Mouse (Mus musculus) kidney, embryonic 15.5 days (tissue): ENCODE results near the gene Slc10a6. TPM values are rescaled to one million over a fixed set of nuclear protein-coding genes. Genes with fewer than 3 reads are reported as not detected.

ENCODE experiments used
- ATAC-seq: fragments of 200-750 bp; cut with Nextera tagmentation; replicated peaks from 2 replicates; pipeline ENCODE4 v1.8.0; 2017; ENCODE audit warnings: moderate TSS enrichment; ENCODE audit not compliant: low FRiP score
- H3K27ac ChIP-seq: fragments of 300-500 bp; sonication (generic); 2 replicates; pipeline ENCODE4 v1.5.1; 2015; ENCODE audit warnings: mild to moderate bottlenecking, inconsistent platforms
- H3K27me3 ChIP-seq: fragments of 300-500 bp; sonication (generic); 2 replicates; pipeline ENCODE4 v1.6.1; 2015; ENCODE audit warnings: inconsistent platforms
- H3K36me3 ChIP-seq: fragments of 300-500 bp; sonication (generic); 2 replicates; pipeline ENCODE4 v1.6.1; 2015; ENCODE audit warnings: inconsistent platforms
- H3K4me1 ChIP-seq: fragments of 300-500 bp; sonication (generic); 2 replicates; pipeline ENCODE4 v1.6.1; 2015; ENCODE audit warnings: inconsistent platforms
- H3K4me2 ChIP-seq: fragments of 300-500 bp; sonication (generic); 2 replicates; pipeline ENCODE4 v1.6.1; 2015; ENCODE audit warnings: moderate library complexity, mild to moderate bottlenecking, inconsistent platforms
- H3K4me3 ChIP-seq: fragments of 300-500 bp; sonication (generic); replicated peaks from 2 replicates; pipeline ENCODE4 v1.5.1; 2015; ENCODE audit warnings: mild to moderate bottlenecking, inconsistent platforms
- H3K9ac ChIP-seq: fragments of 300-500 bp; sonication (generic); 2 replicates; pipeline ENCODE4 v1.6.1; 2015; ENCODE audit warnings: mild to moderate bottlenecking, inconsistent platforms
- H3K9me3 ChIP-seq: fragments of 300-500 bp; sonication (generic); replicated peaks from 2 replicates; pipeline ENCODE4 v1.6.1; 2016; ENCODE audit warnings: inconsistent platforms
- WGBS: fragments of 180-500 bp; shearing (Covaris S2); methylation state at CpG from one replicate; pipeline ENCODE4 v1.1.7; 2015; ENCODE audit warnings: mixed read lengths; 5-methylcytosine and 5-hydroxymethylcytosine counted together
- polyA plus RNA-seq: library from polyadenylated mRNA; unstranded; fragments of >200 nt; fragmentation: Nextera tagmentation; extraction: Ambion mirVana; gene quantifications from 2 replicates; pipeline ENCODE4 v1.2.1, GENCODE M21; 2015

The Slc10a6 gene
- polyA plus RNA-seq, 1 experiment from 2014 or later = 0.32 TPM

GRCm38 (mm10) chr5:103612316-103612715, 16.9 kb downstream of the Slc10a6 start:
- H3K4me1 ChIP-seq = no peaks in the 10 kb centered on the region
- H3K4me3 ChIP-seq = no peak overlapping the region
- H3K4me2 ChIP-seq = no peak overlapping the region
- no peak overlapping the region for H3K27ac ChIP-seq
- no peak for ATAC-seq
- no peaks in the 10 kb centered on the region for H3K36me3 ChIP-seq
- no peaks in the 10 kb centered on the region for H3K27me3 ChIP-seq
- H3K9ac ChIP-seq = no peak overlapping the region
- H3K9me3 ChIP-seq = no peaks in the 10 kb centered on the region
- 87% methylated on average over 7 of the region's 7 CpGs for WGBS

GRCm38 (mm10) chr5:103610856-103611472, 18.2 kb downstream of the Slc10a6 start:
- Histone ChIP-seq H3K36me3 (no peaks in the 10 kb centered on the region), H3K9ac (no peak overlapping the region), H3K27me3 (no peaks in the 10 kb centered on the region), H3K4me2 (no peak overlapping the region), H3K4me1 (no peaks in the 10 kb centered on the region), H3K4me3 (no peak overlapping the region), H3K27ac (no peak overlapping the region), H3K9me3 (no peaks in the 10 kb centered on the region)
- no peak for ATAC-seq
- WGBS = 82% methylated on average over 10 of the region's 10 CpGs

DNA sequence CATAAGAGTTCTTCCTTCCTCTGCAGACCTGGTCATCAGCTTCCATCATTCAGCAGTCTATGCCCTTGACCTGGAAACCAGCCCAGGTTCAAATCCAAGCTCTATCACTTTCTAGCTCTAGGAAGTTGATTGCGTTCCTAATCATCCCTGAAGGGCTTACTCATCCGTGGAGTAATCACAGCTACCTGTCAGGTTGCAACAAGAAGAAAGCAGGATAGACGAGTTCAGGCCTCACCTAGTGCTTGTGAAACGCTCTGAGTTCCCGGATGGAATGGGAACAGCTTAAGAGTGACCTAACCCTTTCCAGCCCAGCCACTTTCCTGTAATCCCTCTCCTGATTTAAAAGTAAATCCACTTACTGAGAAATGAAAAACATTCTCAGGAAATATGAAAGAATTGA, 19.1 kb downstream of the Slc10a6 start:
- Histone ChIP-seq H3K9me3 (no peaks in the 10 kb centered on the region), H3K27ac (no peak overlapping the region), H3K27me3 (no peaks in the 10 kb centered on the region), H3K4me2 (no peak overlapping the region), H3K4me3 (no peak overlapping the region), H3K4me1 (no peaks in the 10 kb centered on the region), H3K36me3 (no peaks in the 10 kb centered on the region), H3K9ac (no peak overlapping the region)
- no peak for ATAC-seq
- WGBS = 55% methylated on average over 5 of the region's 5 CpGs

- 75% methylated on average over 7 of the region's 7 CpGs for WGBS
- H3K27me3 ChIP-seq = no peaks in the 10 kb centered on the region
Measured at GRCm38 (mm10) chr5:103605707-103606106, 23.5 kb downstream of the Slc10a6 start.

DNA sequence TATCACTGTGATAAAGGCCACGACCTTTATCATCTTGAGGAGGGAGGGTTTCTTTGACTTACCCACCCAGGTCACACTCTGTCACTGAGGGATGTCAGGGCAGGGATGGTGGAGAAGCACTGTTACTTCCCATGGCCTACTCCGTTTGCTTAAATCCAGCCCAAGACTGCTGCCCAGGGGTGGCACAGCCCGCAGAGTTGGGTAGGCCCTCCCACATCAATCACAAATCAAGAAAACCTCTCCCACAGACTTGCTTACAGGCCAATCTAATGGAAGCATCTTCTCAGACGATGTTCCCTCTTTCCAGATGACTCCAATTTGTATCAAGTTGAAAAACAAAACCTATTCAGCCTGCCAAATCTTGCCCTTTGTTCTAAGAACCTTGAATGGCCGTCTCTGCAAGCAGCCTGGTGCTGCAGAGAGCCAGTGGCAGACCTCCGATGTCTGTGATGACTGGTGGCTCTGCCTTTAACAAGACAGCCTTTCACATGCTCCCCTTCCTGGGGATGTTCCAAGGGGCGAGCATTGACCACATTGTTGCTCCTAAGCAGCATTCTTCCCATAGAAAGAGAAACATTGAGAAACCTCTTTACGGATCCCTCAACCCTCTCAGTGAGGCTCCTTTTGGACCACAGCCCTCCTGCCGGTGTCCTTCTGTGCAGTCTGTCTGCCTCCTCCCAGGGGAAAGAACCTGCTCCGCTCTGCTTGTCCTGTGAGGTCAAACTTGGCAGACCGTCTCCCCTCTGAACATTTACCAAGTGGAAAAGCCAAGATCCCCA, 25.9 kb downstream of the Slc10a6 start:
- Histone ChIP-seq H3K36me3 (peaks cover 6% of the 10 kb centered on the region; the same call in 1 of the 2 replicates), H3K4me2 (no peak overlapping the region), H3K27ac (no peak overlapping the region; the same call in 1 of the 2 replicates), H3K27me3 (no peaks in the 10 kb centered on the region), H3K4me3 (no peak overlapping the region), H3K4me1 (no peaks in the 10 kb centered on the region), H3K9ac (no peak overlapping the region), H3K9me3 (no peaks in the 10 kb centered on the region)
- ATAC-seq = no peak
- 73% methylated on average over 11 of the region's 11 CpGs for WGBS

More at GRCm38 (mm10) chr5:103605707-103606106, 23.5 kb downstream of the Slc10a6 start:
- Histone ChIP-seq H3K9ac (no peak overlapping the region), H3K9me3 (no peaks in the 10 kb centered on the region), H3K4me2 (no peak overlapping the region), H3K36me3 (no peaks in the 10 kb centered on the region), H3K27ac (no peak overlapping the region), H3K4me3 (no peak overlapping the region), H3K4me1 (no peaks in the 10 kb centered on the region)
- no peak for ATAC-seq

GRCm38 (mm10) chr5:103598881-103599280, 30.3 kb downstream of the Slc10a6 start:
- Histone ChIP-seq H3K9me3 (no peaks in the 10 kb centered on the region), H3K27me3 (no peaks in the 10 kb centered on the region), H3K4me1 (peaks cover 7% of the 10 kb centered on the region; the same call in 1 of the 2 replicates), H3K4me3 (no peak overlapping the region), H3K36me3 (peaks cover 42% of the 10 kb centered on the region), H3K9ac (no peak overlapping the region), H3K27ac (no peak overlapping the region), H3K4me2 (no peak overlapping the region)
- no peak for ATAC-seq
- WGBS = 77% methylated on average over 5 of the region's 5 CpGs

DNA sequence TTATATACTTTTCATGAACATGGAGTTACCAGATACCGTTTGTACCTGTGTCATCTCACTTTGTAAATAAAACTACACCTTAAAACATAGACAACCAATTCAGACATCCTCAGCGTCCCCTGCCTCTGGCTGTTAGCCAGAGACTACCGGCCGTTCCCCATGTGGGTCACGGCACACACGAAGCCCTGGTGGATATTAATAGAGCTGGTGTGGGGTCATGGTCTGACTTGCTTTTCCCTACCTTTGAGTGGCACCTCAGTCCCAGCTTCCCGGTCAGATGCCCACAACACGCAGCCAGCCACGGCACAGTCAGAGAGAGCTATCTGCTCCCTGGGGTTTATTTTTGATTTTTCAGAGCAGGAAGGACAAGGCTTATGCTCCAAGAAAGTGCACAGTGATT, 30.9 kb downstream of the Slc10a6 start:
- H3K27me3 ChIP-seq = no peaks in the 10 kb centered on the region
- H3K36me3 ChIP-seq = peaks cover 47% of the 10 kb centered on the region
- ATAC-seq = no peak
- no peaks in the 10 kb centered on the region for H3K9me3 ChIP-seq
- peaks cover 7% of the 10 kb centered on the region; the same call in 1 of the 2 replicates for H3K4me1 ChIP-seq
- H3K4me2 ChIP-seq = no peak overlapping the region
- no peak overlapping the region for H3K9ac ChIP-seq
- H3K27ac ChIP-seq = no peak overlapping the region
- WGBS = 85% methylated on average over 9 of the region's 9 CpGs
- no peak overlapping the region for H3K4me3 ChIP-seq

DNA sequence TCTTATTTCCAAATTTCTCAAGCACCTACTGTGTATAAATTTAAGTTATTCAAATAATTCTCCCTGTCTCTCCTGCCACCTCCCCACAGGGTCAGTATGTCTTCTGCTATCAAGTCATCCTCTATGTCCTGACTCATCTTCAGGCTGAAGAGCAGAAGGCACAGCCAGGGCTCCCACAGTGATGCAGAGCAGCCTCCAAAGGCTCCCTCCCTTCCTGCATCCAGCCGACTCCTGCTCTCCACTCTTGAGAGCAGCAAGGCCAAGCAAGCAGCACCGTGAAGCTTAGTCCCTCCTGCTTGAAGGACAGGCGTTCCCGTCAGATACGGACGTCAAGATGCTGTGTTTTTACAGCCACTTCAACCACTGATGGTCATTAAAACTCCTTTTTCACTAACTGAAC, 31.6 kb downstream of the Slc10a6 start:
- Histone ChIP-seq H3K36me3 (peaks cover 53% of the 10 kb centered on the region), H3K9ac (no peak overlapping the region), H3K27ac (no peak overlapping the region), H3K4me2 (no peak overlapping the region), H3K9me3 (no peaks in the 10 kb centered on the region), H3K4me3 (no peak overlapping the region), H3K4me1 (peaks cover 7% of the 10 kb centered on the region; the same call in 1 of the 2 replicates), H3K27me3 (no peaks in the 10 kb centered on the region)
- ATAC-seq = no peak
- WGBS = 47% methylated on average over 6 of the region's 6 CpGs

DNA sequence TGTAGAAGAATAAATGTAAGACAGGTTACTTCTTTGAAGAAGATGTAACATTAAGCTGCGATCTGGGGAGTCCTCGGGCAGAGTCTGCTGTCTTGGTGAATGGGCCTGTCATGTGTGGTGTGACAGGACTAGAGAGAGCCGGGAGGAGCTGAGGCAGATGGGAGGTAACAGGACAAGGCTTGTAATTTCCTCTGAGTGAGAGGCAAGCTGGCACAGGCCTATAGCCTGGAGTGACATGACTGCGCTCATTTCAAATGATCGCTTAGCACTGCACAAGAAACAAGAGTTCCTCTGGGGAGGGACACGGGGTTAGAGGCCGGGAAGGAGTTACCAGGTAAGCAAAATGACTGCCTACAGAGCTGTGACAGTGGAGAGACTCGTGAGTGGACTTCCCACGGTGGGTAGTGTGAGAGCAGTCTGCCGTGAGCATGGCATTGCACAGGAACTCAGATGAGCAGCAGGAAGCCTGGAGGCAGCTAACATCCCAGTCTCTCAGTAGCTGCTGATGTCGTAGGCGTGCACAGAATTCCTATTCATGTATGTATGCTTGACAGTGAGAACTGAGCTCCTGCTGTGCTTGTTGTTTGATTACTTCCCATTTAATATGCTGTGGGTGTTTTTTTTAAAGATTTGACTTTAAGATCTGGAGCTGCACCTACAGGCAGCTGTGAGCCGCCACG, 32.6 kb downstream of the Slc10a6 start:
- Histone ChIP-seq H3K27me3 (no peaks in the 10 kb centered on the region), H3K4me2 (no peak overlapping the region), H3K9ac (no peak overlapping the region), H3K27ac (no peak overlapping the region), H3K36me3 (peaks cover 62% of the 10 kb centered on the region), H3K4me1 (peaks cover 7% of the 10 kb centered on the region; the same call in 1 of the 2 replicates), H3K9me3 (no peaks in the 10 kb centered on the region), H3K4me3 (no peak overlapping the region)
- no peak for ATAC-seq
- 77% methylated on average over 14 of the region's 14 CpGs for WGBS

DNA sequence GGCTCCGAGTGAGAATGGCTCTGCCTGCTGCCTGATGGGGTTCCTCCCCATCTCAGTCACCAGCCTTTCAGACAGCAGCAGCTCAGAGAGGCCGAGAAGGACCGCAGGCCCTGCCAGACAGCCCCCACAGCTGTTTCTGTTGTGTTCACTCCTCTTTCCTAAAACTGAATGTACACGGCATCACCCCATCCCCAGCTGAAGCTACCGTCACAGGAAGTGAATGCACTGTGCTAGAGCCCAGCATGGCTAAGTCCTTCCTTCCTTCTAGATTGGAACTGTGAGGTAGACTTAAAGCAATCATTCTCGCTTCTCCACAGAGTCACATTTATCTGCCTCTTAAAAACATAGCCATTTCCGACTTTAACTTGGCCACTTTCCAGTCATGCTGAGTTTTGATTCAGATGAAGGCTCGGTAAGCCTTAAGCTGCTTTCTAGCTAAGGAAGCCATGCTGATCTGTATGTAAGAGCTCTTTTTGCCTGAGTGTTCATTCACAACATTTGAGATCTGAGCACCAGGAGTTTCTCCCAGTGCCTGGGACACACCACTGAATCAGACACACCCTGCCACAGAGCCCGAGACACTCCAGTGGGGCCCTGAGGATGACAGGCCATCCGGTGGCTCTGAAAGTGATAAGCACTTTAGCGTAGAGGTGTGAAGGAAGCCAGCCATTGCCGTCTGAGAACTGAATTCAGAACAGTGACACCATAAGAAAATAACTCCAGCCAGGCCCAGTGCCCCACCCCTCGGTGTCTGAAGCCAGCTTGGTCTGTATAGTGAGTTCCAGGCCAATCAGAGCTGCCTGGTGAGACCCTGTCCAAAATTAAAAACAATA, 33.6 kb downstream of the Slc10a6 start:
- H3K27ac ChIP-seq = 0 out of 2 replicates have a peak overlapping the region, but pooled peaks have one; percentile 6
- no peak for ATAC-seq

DNA sequence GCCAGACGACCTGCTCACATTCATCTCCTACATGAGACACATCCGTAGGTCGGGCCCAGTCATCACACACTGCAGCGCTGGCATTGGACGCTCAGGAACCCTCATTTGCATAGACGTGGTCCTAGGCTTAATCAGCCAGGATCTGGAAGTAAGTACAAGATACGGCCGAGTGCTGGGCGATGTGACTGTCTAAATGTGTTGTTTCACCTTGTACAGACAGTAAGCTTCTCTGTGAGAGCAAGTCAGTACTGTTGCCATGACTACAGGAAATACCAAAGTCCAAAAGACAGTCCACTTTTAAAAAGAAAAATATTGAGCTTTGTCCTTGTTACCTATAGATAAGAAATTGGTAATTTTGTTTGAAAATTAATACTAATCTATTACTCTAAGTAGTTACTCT, 35.6 kb downstream of the Slc10a6 start:
- H3K27ac ChIP-seq = no peak overlapping the region
- H3K4me2 ChIP-seq = no peak overlapping the region
- H3K36me3 ChIP-seq = peaks cover 81% of the 10 kb centered on the region
- peaks cover 7% of the 10 kb centered on the region; the same call in 1 of the 2 replicates for H3K4me1 ChIP-seq
- H3K4me3 ChIP-seq = no peak overlapping the region
- ATAC-seq = no peak
- H3K9ac ChIP-seq = no peak overlapping the region
- no peaks in the 10 kb centered on the region for H3K9me3 ChIP-seq
- 86% methylated on average over 9 of the region's 9 CpGs for WGBS
- H3K27me3 ChIP-seq = no peaks in the 10 kb centered on the region

More for the DNA sequence above, 33.6 kb downstream of the Slc10a6 start:
- H3K9ac ChIP-seq = no peak overlapping the region
- H3K4me3 ChIP-seq = no peak overlapping the region
- peaks cover 72% of the 10 kb centered on the region for H3K36me3 ChIP-seq
- 54% methylated on average over 13 of the region's 13 CpGs for WGBS
- H3K9me3 ChIP-seq = no peaks in the 10 kb centered on the region
- no peak overlapping the region for H3K4me2 ChIP-seq
- H3K27me3 ChIP-seq = no peaks in the 10 kb centered on the region
- H3K4me1 ChIP-seq = peaks cover 7% of the 10 kb centered on the region; the same call in 1 of the 2 replicates
